Mouse (Mus musculus) stomach, postnatal 0 days (tissue): ENCODE results near the gene BC052040. TPM values are rescaled to one million over a fixed set of nuclear protein-coding genes. Genes with fewer than 3 reads are reported as not detected.

ENCODE experiments used
- ATAC-seq: fragments of 200-750 bp; cut with Nextera tagmentation; 2 replicates; pipeline ENCODE4 v1.8.0; 2017; ENCODE audit not compliant: low FRiP score, low TSS enrichment
- DNase-seq: peaks from one replicate; pipeline ENCODE4 v3.0.0-alpha.2; 2016; ENCODE audit warnings: low spot score
- H3K27ac ChIP-seq: fragments of 300-500 bp; sonication (generic); replicated peaks from 2 replicates; pipeline ENCODE4 v1.5.1; 2014; ENCODE audit warnings: mild to moderate bottlenecking, control low read depth
- H3K27me3 ChIP-seq: fragments of 300-500 bp; sonication (generic); 2 replicates; pipeline ENCODE4 v1.6.1; 2014; ENCODE audit warnings: low read length; ENCODE audit not compliant: control insufficient read depth, insufficient read depth
- H3K36me3 ChIP-seq: fragments of 300-500 bp; sonication (generic); 2 replicates; pipeline ENCODE4 v1.6.1; 2014; ENCODE audit warnings: low read length, mixed read lengths; ENCODE audit not compliant: control insufficient read depth, insufficient read depth
- H3K4me1 ChIP-seq: fragments of 300-500 bp; sonication (generic); replicated peaks from 2 replicates; pipeline ENCODE4 v1.6.1; 2014; ENCODE audit warnings: antibody characterized with exemption; ENCODE audit not compliant: control insufficient read depth, insufficient read depth
- H3K4me2 ChIP-seq: fragments of 300-500 bp; sonication (generic); replicated peaks from 2 replicates; pipeline ENCODE4 v1.6.1; 2014; ENCODE audit warnings: low read depth, mild to moderate bottlenecking, control low read depth, moderate library complexity
- H3K4me3 ChIP-seq: fragments of 300-500 bp; sonication (generic); 2 replicates; pipeline ENCODE4 v1.5.1; 2014; ENCODE audit warnings: low read depth, low read length, control low read depth
- H3K9ac ChIP-seq: fragments of 300-500 bp; sonication (generic); 2 replicates; pipeline ENCODE4 v1.6.1; 2014; ENCODE audit warnings: mild to moderate bottlenecking, low read length, control low read depth, mixed read lengths
- H3K9me3 ChIP-seq: fragments of 300-500 bp; sonication (generic); 2 replicates; pipeline ENCODE4 v1.6.1; 2016; ENCODE audit warnings: low read length; ENCODE audit not compliant: control insufficient read depth
- CTCF ChIP-seq: IDR thresholded peaks from 2 replicates; pipeline ENCODE4 v1.5.1; 2016; ENCODE audit warnings: antibody characterized with exemption, low read depth, mild to moderate bottlenecking, moderate library complexity
- EP300 ChIP-seq: optimal IDR thresholded peaks from 2 replicates; pipeline ENCODE3; 2016; ENCODE audit warnings: antibody characterized with exemption
- WGBS: fragments of 180-500 bp; shearing (Covaris S2); extraction: QIAGEN DNeasy Blood & Tissue Kit; methylation state at CpG from one replicate; pipeline ENCODE4 v1.1.7; 2014; 5-methylcytosine and 5-hydroxymethylcytosine counted together
- polyA plus RNA-seq: library from polyadenylated mRNA; unstranded; fragments of >200 nt; fragmentation: Nextera tagmentation; extraction: Ambion mirVana; gene quantifications from 2 replicates; pipeline ENCODE4 v1.2.1, GENCODE M21; 2015

BC052040 gene
- polyA plus RNA-seq, 1 experiment from 2014 or later: 3.8 TPM

DNA sequence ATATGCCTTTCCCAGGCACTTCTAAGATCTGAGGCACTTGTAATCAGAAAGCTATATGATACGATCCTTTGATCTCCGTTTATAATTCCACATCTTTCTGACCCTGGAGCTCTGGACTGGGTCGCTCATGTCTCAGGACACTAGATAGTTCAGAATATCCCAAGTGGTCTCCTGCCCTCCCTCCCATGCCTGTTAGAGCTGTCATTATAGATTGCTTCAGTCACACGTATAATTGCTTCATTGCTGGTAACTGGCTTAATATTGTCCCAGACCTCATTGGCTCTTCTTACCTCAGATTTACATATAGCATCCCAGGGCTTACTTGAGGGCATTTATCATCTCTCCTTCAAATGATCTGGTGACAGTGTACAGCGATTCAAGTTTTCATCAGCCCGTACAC, 149.0 kb downstream of the BC052040 start:
- H3K4me3 ChIP-seq: no peak overlapping the region
- H3K4me1 ChIP-seq: no peaks in the 10 kb centered on the region
- no peak overlapping the region for H3K4me2 ChIP-seq
- H3K36me3 ChIP-seq: no peaks in the 10 kb centered on the region
- DNase-seq: no peak
- H3K9ac ChIP-seq: no peak overlapping the region
- no peaks in the 10 kb centered on the region for H3K9me3 ChIP-seq
- H3K27me3 ChIP-seq: no peaks in the 10 kb centered on the region
- 72% methylated on average over 6 of the region's 6 CpGs for WGBS
- ATAC-seq: no peak
- H3K27ac ChIP-seq: no peak overlapping the region
- TF ChIP-seq EP300 (no peak), CTCF (no peak)

DNA sequence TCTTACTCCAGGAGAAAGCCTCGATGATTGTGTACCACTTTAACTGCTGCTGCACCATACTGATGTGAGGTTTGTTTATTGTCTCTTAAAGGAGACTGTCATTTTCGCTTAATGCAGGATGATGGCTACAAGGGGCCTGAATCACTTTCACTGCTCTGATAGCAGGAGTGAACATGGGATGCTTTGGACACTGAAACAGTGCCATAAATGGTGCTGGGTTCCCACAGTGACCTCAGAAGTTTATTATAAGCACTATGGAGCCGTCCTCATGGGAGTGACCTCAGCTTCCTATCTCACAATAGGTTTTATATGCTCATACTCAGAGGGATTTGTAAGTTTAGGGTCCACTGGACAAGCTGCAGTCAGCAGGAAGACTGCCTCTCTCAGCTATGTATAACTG, 149.7 kb downstream of the BC052040 start:
- WGBS: 48% methylated on average over 3 of the region's 3 CpGs
- Histone ChIP-seq H3K4me1 (no peaks in the 10 kb centered on the region), H3K4me3 (no peak overlapping the region), H3K9ac (no peak overlapping the region), H3K4me2 (no peak overlapping the region), H3K36me3 (no peaks in the 10 kb centered on the region), H3K27me3 (no peaks in the 10 kb centered on the region), H3K9me3 (no peaks in the 10 kb centered on the region), H3K27ac (no peak overlapping the region)
- no peak for DNase-seq
- no peak for ATAC-seq
- TF ChIP-seq CTCF (no peak), EP300 (no peak)

DNA sequence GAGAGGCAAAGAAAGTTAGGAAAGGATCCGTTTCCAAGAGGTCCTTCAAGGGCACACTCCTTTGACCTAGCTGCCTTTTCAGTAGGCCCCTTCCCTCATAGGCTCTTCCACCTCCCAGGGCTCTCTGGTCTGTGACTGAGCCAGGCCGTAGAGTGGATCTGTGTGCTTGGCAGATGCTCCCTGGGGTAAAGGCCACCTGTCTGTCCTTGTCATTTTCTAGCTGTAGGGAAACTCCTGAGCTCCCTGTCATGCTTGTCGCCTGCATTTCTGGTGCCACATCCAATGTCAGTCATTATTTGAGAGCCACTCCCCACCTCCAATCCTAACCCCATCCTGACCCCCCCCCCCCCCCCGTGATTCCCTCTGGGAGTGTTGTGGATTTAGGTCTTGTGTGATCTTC, 151.1 kb downstream of the BC052040 start:
- TF ChIP-seq CTCF (no peak), EP300 (no peak)
- H3K4me3 ChIP-seq: no peak overlapping the region
- no peak overlapping the region for H3K9ac ChIP-seq
- WGBS: 89% methylated on average over 4 of the region's 4 CpGs
- no peak for ATAC-seq
- no peaks in the 10 kb centered on the region for H3K4me1 ChIP-seq
- H3K27me3 ChIP-seq: no peaks in the 10 kb centered on the region
- H3K4me2 ChIP-seq: no peak overlapping the region
- DNase-seq: no peak
- no peaks in the 10 kb centered on the region for H3K9me3 ChIP-seq
- H3K36me3 ChIP-seq: no peaks in the 10 kb centered on the region
- H3K27ac ChIP-seq: no peak overlapping the region

DNA sequence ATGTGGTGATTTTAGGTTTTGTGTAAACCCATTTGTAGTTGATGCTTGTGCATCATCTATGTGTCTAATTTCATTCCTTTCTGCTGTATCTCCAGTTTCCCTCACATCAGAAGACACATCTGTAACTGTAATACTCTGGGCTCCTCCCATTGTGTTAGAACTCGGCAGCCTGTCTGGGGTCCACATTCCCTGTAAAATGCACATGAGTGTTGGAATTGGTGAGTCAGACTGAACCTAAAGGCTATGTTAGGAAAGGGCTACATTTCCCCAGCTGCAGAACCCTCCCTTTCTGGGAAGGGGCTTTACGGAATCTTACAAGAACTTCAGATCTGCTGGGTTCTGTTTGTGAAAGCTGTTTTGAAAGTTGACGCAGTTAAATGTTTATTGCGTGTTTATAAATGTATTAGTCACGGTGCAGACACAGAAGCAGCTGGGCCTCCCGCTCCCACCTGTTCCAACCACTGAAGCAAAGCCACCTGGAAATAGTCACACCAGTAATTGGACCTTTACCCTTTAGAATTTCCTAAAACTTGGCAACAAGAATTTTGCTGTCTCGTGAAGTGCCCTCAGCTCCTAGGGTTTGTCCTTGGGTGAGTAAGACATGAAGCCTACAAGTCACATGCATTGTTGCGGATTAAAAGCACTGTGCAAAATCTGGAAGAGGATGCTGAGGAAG, 151.6 kb downstream of the BC052040 start:
- H3K9me3 ChIP-seq: no peaks in the 10 kb centered on the region
- no peak for DNase-seq

DNA sequence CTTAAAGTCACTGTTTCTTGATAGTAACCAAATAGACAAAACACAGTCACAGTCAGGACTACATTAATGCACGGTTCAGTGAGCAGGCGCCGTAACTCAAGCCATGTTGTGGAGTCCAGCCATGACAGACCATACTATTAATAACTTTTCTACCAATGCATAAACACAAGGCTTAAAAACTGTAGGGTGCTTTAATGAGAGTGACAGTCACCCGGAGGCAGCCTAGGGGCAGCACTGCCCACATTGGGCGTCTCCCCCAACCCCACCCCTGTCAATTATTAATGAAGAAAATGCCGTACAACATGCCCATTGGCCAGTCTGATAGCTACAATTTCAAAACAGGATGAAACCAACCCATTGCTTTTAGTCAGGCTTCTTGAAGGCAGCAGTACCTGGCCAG, 153.3 kb downstream of the BC052040 start:
- no peaks in the 10 kb centered on the region for H3K36me3 ChIP-seq
- no peak for TF ChIP-seq CTCF
- no peak for TF ChIP-seq EP300
- no peak overlapping the region for H3K4me3 ChIP-seq
- DNase-seq (no peak), ATAC-seq (no peak)
- H3K4me1 ChIP-seq: no peaks in the 10 kb centered on the region
- H3K4me2 ChIP-seq: no peak overlapping the region
- no peaks in the 10 kb centered on the region for H3K27me3 ChIP-seq
- no peak overlapping the region for H3K27ac ChIP-seq
- H3K9ac ChIP-seq: no peak overlapping the region
- no peaks in the 10 kb centered on the region for H3K9me3 ChIP-seq
- 76% methylated on average over 6 of the region's 6 CpGs for WGBS

More for the DNA sequence above, 151.6 kb downstream of the BC052040 start:
- no peak for ATAC-seq
- Histone ChIP-seq H3K36me3 (no peaks in the 10 kb centered on the region), H3K27ac (no peak overlapping the region), H3K27me3 (no peaks in the 10 kb centered on the region), H3K9ac (no peak overlapping the region), H3K4me3 (no peak overlapping the region), H3K4me1 (no peaks in the 10 kb centered on the region), H3K4me2 (no peak overlapping the region)
- WGBS: 72% methylated on average over 8 of the region's 8 CpGs
- TF ChIP-seq EP300 (no peak), CTCF (no peak)

DNA sequence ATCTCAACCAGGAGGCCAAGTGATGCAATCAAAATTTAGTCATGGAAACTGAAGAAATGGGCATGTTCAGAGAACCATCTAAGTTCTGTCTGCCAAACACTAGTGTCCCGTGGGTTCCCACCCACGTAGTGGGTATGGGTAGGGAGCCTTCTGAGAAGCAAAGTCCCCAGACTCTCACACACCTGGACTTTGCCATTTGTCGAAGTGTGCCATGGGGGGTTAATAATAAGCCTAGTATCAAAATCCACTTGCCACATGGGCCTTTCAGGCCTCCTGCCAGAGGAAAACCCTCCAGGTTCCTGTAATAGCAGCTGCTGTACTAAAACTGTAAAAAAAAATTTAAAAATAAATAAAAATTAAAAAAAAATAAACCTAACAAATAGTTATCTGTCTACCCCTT, 154.9 kb downstream of the BC052040 start:
- H3K9ac ChIP-seq: no peak overlapping the region
- WGBS: 94% methylated on average over 3 of the region's 3 CpGs
- no peak for DNase-seq
- no peaks in the 10 kb centered on the region for H3K4me1 ChIP-seq
- no peak for TF ChIP-seq CTCF
- H3K4me3 ChIP-seq: no peak overlapping the region
- H3K27me3 ChIP-seq: no peaks in the 10 kb centered on the region
- ATAC-seq: no peak
- no peaks in the 10 kb centered on the region for H3K9me3 ChIP-seq
- H3K27ac ChIP-seq: no peak overlapping the region
- no peaks in the 10 kb centered on the region for H3K36me3 ChIP-seq
- no peak overlapping the region for H3K4me2 ChIP-seq
